Mouse (Mus musculus) limb, embryonic 12.5 days (tissue): ENCODE results near the gene Tomm40l. TPM values are rescaled to one million over a fixed set of nuclear protein-coding genes. Genes with fewer than 3 reads are reported as not detected.

Source experiments
- polyA plus RNA-seq: library from polyadenylated mRNA; unstranded; fragments of >200 nt; fragmentation: Nextera tagmentation; extraction: Ambion mirVana; gene quantifications from 2 replicates; pipeline ENCODE4 v1.2.1, GENCODE M21; 2016

Tomm40l gene
- polyA plus RNA-seq, 1 experiment from 2014 or later = 31.9 TPM

Other genes with a start within 250 kb of the Tomm40l start
- gene Fcgr2b, start 246.0 kb downstream of the Tomm40l start, polyA plus RNA-seq = 0.33 and 0.34 TPM in 2 replicates
- 0.17 and 0.21 TPM in 2 replicates for gene Fcgr4, start 203.6 kb downstream of the Tomm40l start, polyA plus RNA-seq
- 4.5 and 5.3 TPM in 2 replicates for gene Fcgr3, start 157.6 kb downstream of the Tomm40l start, polyA plus RNA-seq
- 1.5 and 1.6 TPM in 2 replicates for gene Cfap126, start 108.6 kb downstream of the Tomm40l start, polyA plus RNA-seq
- 182 and 217 TPM in 2 replicates for gene Sdhc, start 71.9 kb downstream of the Tomm40l start, polyA plus RNA-seq
- gene Mpz, start 71.8 kb downstream of the Tomm40l start, polyA plus RNA-seq = 1.5 and 2.6 TPM in 2 replicates
- 2.0 and 2.8 TPM in 2 replicates for gene Pcp4l1, start 26.2 kb downstream of the Tomm40l start, polyA plus RNA-seq
- gene Nr1i3, start 8.5 kb downstream of the Tomm40l start, polyA plus RNA-seq = 0.17 and 0.43 TPM in 2 replicates
- 2.1 and 3.1 TPM in 2 replicates for gene Apoa2, start 2.5 kb upstream of the Tomm40l start, polyA plus RNA-seq
- 15.9 and 21.0 TPM in 2 replicates for gene Fcer1g, start 11.9 kb upstream of the Tomm40l start, polyA plus RNA-seq
- gene Adamts4, start 27.9 kb upstream of the Tomm40l start, polyA plus RNA-seq = 10.5 and 11.0 TPM in 2 replicates
- gene Ndufs2, start 28.9 kb upstream of the Tomm40l start, polyA plus RNA-seq = 251 and 257 TPM in 2 replicates
- gene B4galt3, start 47.8 kb upstream of the Tomm40l start, polyA plus RNA-seq = 82.1 and 84.8 TPM in 2 replicates
- 71.9 and 75.9 TPM in 2 replicates for gene Ppox, start 58.7 kb upstream of the Tomm40l start, polyA plus RNA-seq
- gene Usp21, start 65.5 kb upstream of the Tomm40l start, polyA plus RNA-seq = 132 and 134 TPM in 2 replicates
- 108 and 111 TPM in 2 replicates for gene Ufc1, start 72.5 kb upstream of the Tomm40l start, polyA plus RNA-seq
- gene Dedd, start 106.6 kb upstream of the Tomm40l start, polyA plus RNA-seq = 59.2 and 62.9 TPM in 2 replicates
- 43.8 and 43.9 TPM in 2 replicates for gene Nit1, start 123.1 kb upstream of the Tomm40l start, polyA plus RNA-seq
- 123 and 128 TPM in 2 replicates for gene Pfdn2, start 123.2 kb upstream of the Tomm40l start, polyA plus RNA-seq
- 2.0 and 2.2 TPM in 2 replicates for gene Klhdc9, start 138.3 kb upstream of the Tomm40l start, polyA plus RNA-seq
- 6.2 and 7.8 TPM in 2 replicates for gene Nectin4, start 147.6 kb upstream of the Tomm40l start, polyA plus RNA-seq
- 0.75 and 0.91 TPM in 2 replicates for gene Arhgap30, start 166.4 kb upstream of the Tomm40l start, polyA plus RNA-seq
- gene Usf1, start 188.8 kb upstream of the Tomm40l start, polyA plus RNA-seq = 113 and 123 TPM in 2 replicates
- 7.5 and 7.7 TPM in 2 replicates for gene Tstd1, start 196.4 kb upstream of the Tomm40l start, polyA plus RNA-seq
- gene F11r, start 215.0 kb upstream of the Tomm40l start, polyA plus RNA-seq = 32.9 and 36.8 TPM in 2 replicates